Mouse (Mus musculus): ENCODE measurements around the gene Larp4b.

DNA sequence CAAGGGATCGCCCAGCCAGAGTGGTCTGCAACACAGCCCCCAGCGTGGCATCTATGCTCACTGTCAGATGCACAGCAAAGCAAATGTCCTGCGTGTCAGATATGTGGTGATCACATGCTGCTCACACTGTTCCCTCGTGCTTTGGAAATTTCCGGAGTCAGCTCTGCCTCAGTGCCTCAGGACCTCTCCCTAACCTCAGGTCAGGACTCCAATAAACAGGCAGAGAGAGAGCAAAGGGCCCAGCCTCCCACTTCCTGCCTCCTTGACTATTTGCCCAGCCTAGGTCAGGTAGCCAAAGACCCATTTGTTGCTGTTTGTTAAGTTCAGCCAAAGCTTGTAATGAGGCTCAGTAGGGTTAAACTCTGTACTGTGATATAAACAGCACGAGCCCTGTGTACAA lies 87.4 kb downstream of the Larp4b start:
- no peak for TF ChIP-seq POLR2A (IDR thresholded peaks at IDR 0.05; ENCODE audit: borderline replicate concordance, control insufficient read depth, low read depth, low read length)
- no peak for TF ChIP-seq CTCF (IDR thresholded peaks at IDR 0.05; ENCODE audit: control insufficient read depth, insufficient read depth, low read length)
